7 mouse cellular contexts compared by ENCODE assay signal in genomic region chr1:185331364-185331763, GRCm38 (mm10). TPM values are rescaled to one million over a fixed set of nuclear protein-coding genes. Genes with fewer than 3 reads are reported as not detected.
DNase-seq lines count a peak whose midpoint lies in the region; ATAC-seq and TF ChIP-seq lines count a peak whose summit lies in the region.

No protein-coding gene starts in this region.

- peaks cover 13% of the 10 kb centered on the region; the same call in 1 of the 2 replicates for H3K4me1 ChIP-seq in kidney, postnatal 0 days (replicated peaks; ENCODE audit: insufficient read depth, low read length)
- H3K4me1 ChIP-seq in kidney, adult 2 months (ENCODE audit: control insufficient read depth, insufficient read depth, low read length): peaks cover 12% of the 10 kb centered on the region; the same call in 1 of the 2 replicates
- peaks cover 13% of the 10 kb centered on the region for H3K4me1 ChIP-seq in embryonic facial prominence, embryonic 14.5 days (ENCODE audit: control insufficient read depth, insufficient read depth, low read length)
- H3K4me1 ChIP-seq in intestine, embryonic 15.5 days (replicated peaks): no peaks in the 10 kb centered on the region
- peaks cover 48% of the 10 kb centered on the region for H3K4me1 ChIP-seq in neural tube, embryonic 13.5 days (replicated peaks)

- H3K27ac ChIP-seq in kidney, postnatal 0 days: no peak overlapping the region
- no peak overlapping the region for H3K27ac ChIP-seq in kidney, adult 2 months (ENCODE audit: insufficient read depth, low read depth, low read length)
- no peak overlapping the region for H3K27ac ChIP-seq in embryonic facial prominence, embryonic 14.5 days (replicated peaks; ENCODE audit: low read depth, low read length)
- no peak overlapping the region for H3K27ac ChIP-seq in intestine, embryonic 15.5 days
- H3K27ac ChIP-seq in neural tube, embryonic 13.5 days (replicated peaks): no peak overlapping the region

- DNase-seq in kidney, postnatal 0 days (ENCODE audit: low spot score): no peak
- no peak for DNase-seq in kidney, adult 2 months
- no peak for DNase-seq in embryonic facial prominence, embryonic 14.5 days (ENCODE audit: low spot score)
- no peak for DNase-seq in urinary bladder, postnatal 25 days (ENCODE audit: low spot score)
- DNase-seq in thymus, postnatal 10 days (ENCODE audit: low spot score in 2 of 2): no peak

- no peaks in the 10 kb centered on the region for H3K9me3 ChIP-seq in kidney, postnatal 0 days (replicated peaks; ENCODE audit: low read length)
- H3K9me3 ChIP-seq in embryonic facial prominence, embryonic 14.5 days (ENCODE audit: control insufficient read depth, low read length): no peaks in the 10 kb centered on the region
- H3K9me3 ChIP-seq in intestine, embryonic 15.5 days: no peaks in the 10 kb centered on the region
- no peaks in the 10 kb centered on the region for H3K9me3 ChIP-seq in neural tube, embryonic 13.5 days

- no peak for TF ChIP-seq POLR2A in kidney, adult 2 months (IDR thresholded peaks at IDR 0.05; ENCODE audit: low read depth, low read length)

- peak overlapping the region; percentile 54; the same call in 1 of the 2 replicates for H3K4me3 ChIP-seq in kidney, postnatal 0 days (replicated peaks; ENCODE audit: low read depth, low read length)
- no peak overlapping the region for H3K4me3 ChIP-seq in kidney, adult 2 months (ENCODE audit: insufficient read depth, low read depth, low read length)
- H3K4me3 ChIP-seq in embryonic facial prominence, embryonic 14.5 days (ENCODE audit: low read depth, low read length): peak overlapping the region; percentile 75
- H3K4me3 ChIP-seq in intestine, embryonic 15.5 days (replicated peaks): no peak overlapping the region
- H3K4me3 ChIP-seq in neural tube, embryonic 13.5 days: peak overlapping the region; percentile 60

- H3K27me3 ChIP-seq in kidney, postnatal 0 days (ENCODE audit: insufficient read depth, low read length): no peaks in the 10 kb centered on the region
- no peaks in the 10 kb centered on the region for H3K27me3 ChIP-seq in kidney, adult 2 months (replicated peaks; ENCODE audit: control insufficient read depth, insufficient read depth, low read length)
- H3K27me3 ChIP-seq in embryonic facial prominence, embryonic 14.5 days (replicated peaks; ENCODE audit: control insufficient read depth, insufficient read depth, low read length): no peaks in the 10 kb centered on the region
- H3K27me3 ChIP-seq in intestine, embryonic 15.5 days (replicated peaks): no peaks in the 10 kb centered on the region
- no peaks in the 10 kb centered on the region for H3K27me3 ChIP-seq in neural tube, embryonic 13.5 days

- 0 out of 2 replicates have a peak, but pooled peaks cover 3% of the 10 kb centered on the region for H3K36me3 ChIP-seq in kidney, postnatal 0 days (ENCODE audit: insufficient read depth, low read length)
- no peaks in the 10 kb centered on the region for H3K36me3 ChIP-seq in kidney, adult 2 months (ENCODE audit: control insufficient read depth, insufficient read depth, low read length)
- H3K36me3 ChIP-seq in embryonic facial prominence, embryonic 14.5 days (ENCODE audit: control insufficient read depth, insufficient read depth, low read length): peaks cover 12% of the 10 kb centered on the region
- H3K36me3 ChIP-seq in intestine, embryonic 15.5 days: peaks cover 5% of the 10 kb centered on the region; the same call in 1 of the 2 replicates
- H3K36me3 ChIP-seq in neural tube, embryonic 13.5 days: peaks cover 10% of the 10 kb centered on the region; the same call in 1 of the 2 replicates

- peak overlapping the region; percentile 66 for H3K4me2 ChIP-seq in kidney, postnatal 0 days (ENCODE audit: low read length)
- peak overlapping the region; percentile 82 for H3K4me2 ChIP-seq in embryonic facial prominence, embryonic 14.5 days (ENCODE audit: low read depth, low read length)
- peak overlapping the region; percentile 73; the same call in 1 of the 2 replicates for H3K4me2 ChIP-seq in intestine, embryonic 15.5 days (replicated peaks)
- H3K4me2 ChIP-seq in neural tube, embryonic 13.5 days: peak overlapping the region; percentile 73

- H3K9ac ChIP-seq in kidney, postnatal 0 days (ENCODE audit: low read depth, low read length): no peak overlapping the region
- no peak overlapping the region for H3K9ac ChIP-seq in embryonic facial prominence, embryonic 14.5 days (ENCODE audit: low read depth, low read length)
- H3K9ac ChIP-seq in intestine, embryonic 15.5 days: no peak overlapping the region
- peak overlapping the region; percentile 80; the same call in 1 of the 2 replicates for H3K9ac ChIP-seq in neural tube, embryonic 13.5 days

- TF ChIP-seq CTCF in kidney, postnatal 0 days (IDR thresholded peaks at IDR 0.05; ENCODE audit: low read depth): peak; percentile 30
- no peak for TF ChIP-seq CTCF in kidney, adult 2 months (conservative IDR thresholded peaks at IDR 0.05; ENCODE audit: insufficient read depth, insufficient read length, low read depth, low read length)

- ATAC-seq in kidney, postnatal 0 days (replicated peaks; ENCODE audit: low FRiP score, low read depth): no peak
- no peak for ATAC-seq in embryonic facial prominence, embryonic 14.5 days (ENCODE audit: low read depth)
- no peak for ATAC-seq in intestine, embryonic 15.5 days
- no peak for ATAC-seq in neural tube, embryonic 13.5 days (ENCODE audit: low read depth)

- 53% methylated on average over 5 of the region's 5 CpGs for WGBS in kidney, postnatal 0 days
- 43% methylated on average over 5 of the region's 5 CpGs for WGBS in kidney, adult 2 months
- 54% methylated on average over 5 of the region's 5 CpGs for WGBS in embryonic facial prominence, embryonic 14.5 days
- WGBS in intestine, embryonic 15.5 days: 54% methylated on average over 5 of the region's 5 CpGs
- 59% methylated on average over 5 of the region's 5 CpGs for WGBS in neural tube, embryonic 13.5 days

RNA-seq across cellular contexts. Expression of gene Bpnt1, which starts 0.6 kb away (rescaled TPM):
- 108 and 130 TPM in 2 replicates for polyA plus RNA-seq in kidney, postnatal 0 days (2015; fragmentation: Nextera tagmentation; extraction: Ambion mirVana)
- polyA plus RNA-seq in kidney, adult 2 months (2012; rRNA removed): 404 and 464 TPM in 2 replicates
- 12.4 and 16.0 TPM in 2 replicates for polyA plus RNA-seq in embryonic facial prominence, embryonic 14.5 days (2014; fragmentation: Nextera tagmentation; extraction: Ambion mirVana)
- 210 and 233 TPM in 2 replicates for polyA plus RNA-seq in intestine, embryonic 15.5 days (2015; fragmentation: Nextera tagmentation; extraction: Ambion mirVana)
- polyA plus RNA-seq in neural tube, embryonic 13.5 days (2015; fragmentation: Nextera tagmentation; extraction: Ambion mirVana): 53.5 and 56.1 TPM in 2 replicates

RNA-seq across cellular contexts. Expression of gene Iars2, which starts 2.2 kb away (rescaled TPM):
- polyA plus RNA-seq in kidney, postnatal 0 days (2015; fragmentation: Nextera tagmentation; extraction: Ambion mirVana): 31.4 and 33.6 TPM in 2 replicates
- 37.7 and 40.9 TPM in 2 replicates for polyA plus RNA-seq in kidney, adult 2 months (2012; rRNA removed)
- 27.9 and 29.0 TPM in 2 replicates for polyA plus RNA-seq in embryonic facial prominence, embryonic 14.5 days (2014; fragmentation: Nextera tagmentation; extraction: Ambion mirVana)
- polyA plus RNA-seq in intestine, embryonic 15.5 days (2015; fragmentation: Nextera tagmentation; extraction: Ambion mirVana): 61.9 and 66.9 TPM in 2 replicates
- 17.6 and 20.5 TPM in 2 replicates for polyA plus RNA-seq in neural tube, embryonic 13.5 days (2015; fragmentation: Nextera tagmentation; extraction: Ambion mirVana)

RNA-seq across cellular contexts. Expression of gene Eprs, which starts 31.5 kb away (rescaled TPM):
- 101 and 106 TPM in 2 replicates for polyA plus RNA-seq in kidney, postnatal 0 days (2015; fragmentation: Nextera tagmentation; extraction: Ambion mirVana)
- polyA plus RNA-seq in kidney, adult 2 months (2012; rRNA removed): 9.7 and 13.0 TPM in 2 replicates
- 146 and 166 TPM in 2 replicates for polyA plus RNA-seq in embryonic facial prominence, embryonic 14.5 days (2014; fragmentation: Nextera tagmentation; extraction: Ambion mirVana)
- polyA plus RNA-seq in intestine, embryonic 15.5 days (2015; fragmentation: Nextera tagmentation; extraction: Ambion mirVana): 161 and 164 TPM in 2 replicates
- 134 and 135 TPM in 2 replicates for polyA plus RNA-seq in neural tube, embryonic 13.5 days (2015; fragmentation: Nextera tagmentation; extraction: Ambion mirVana)

Comparison
In these comparisons a context has a peak if more than half of its experiments do, and no peak if none do; other contexts are left out.
1. H3K4me3 ChIP-seq: peak in kidney, postnatal 0 days (single experiment), embryonic facial prominence, embryonic 14.5 days (single experiment) and neural tube, embryonic 13.5 days (single experiment); none in kidney, adult 2 months (single experiment) and intestine, embryonic 15.5 days (single experiment).
2. Peak in every context shown above with its lines, with median percentiles within 50 percentile points of each other: H3K4me2 ChIP-seq.